Mouse (Mus musculus): Measurements from ENCODE around the gene Syt7. TPM values are rescaled to one million over a fixed set of nuclear protein-coding genes. Genes with fewer than 3 reads are reported as not detected.

The Syt7 gene
- total RNA-seq, 2 experiments from 2014 or later, result 315 to 321 TPM

- Histone ChIP-seq H3K27ac (peak overlapping the region; percentile 80), H3K4me3 (no peak overlapping the region)
- no peak for TF ChIP-seq CTCF (conservative IDR thresholded peaks at IDR 0.05)
- no peak for DNase-seq (ENCODE audit: low spot score in 2 of 2)
Measured at GRCm38 (mm10) chr19:10433225-10433624, 44.3 kb downstream of the Syt7 start.

DNA sequence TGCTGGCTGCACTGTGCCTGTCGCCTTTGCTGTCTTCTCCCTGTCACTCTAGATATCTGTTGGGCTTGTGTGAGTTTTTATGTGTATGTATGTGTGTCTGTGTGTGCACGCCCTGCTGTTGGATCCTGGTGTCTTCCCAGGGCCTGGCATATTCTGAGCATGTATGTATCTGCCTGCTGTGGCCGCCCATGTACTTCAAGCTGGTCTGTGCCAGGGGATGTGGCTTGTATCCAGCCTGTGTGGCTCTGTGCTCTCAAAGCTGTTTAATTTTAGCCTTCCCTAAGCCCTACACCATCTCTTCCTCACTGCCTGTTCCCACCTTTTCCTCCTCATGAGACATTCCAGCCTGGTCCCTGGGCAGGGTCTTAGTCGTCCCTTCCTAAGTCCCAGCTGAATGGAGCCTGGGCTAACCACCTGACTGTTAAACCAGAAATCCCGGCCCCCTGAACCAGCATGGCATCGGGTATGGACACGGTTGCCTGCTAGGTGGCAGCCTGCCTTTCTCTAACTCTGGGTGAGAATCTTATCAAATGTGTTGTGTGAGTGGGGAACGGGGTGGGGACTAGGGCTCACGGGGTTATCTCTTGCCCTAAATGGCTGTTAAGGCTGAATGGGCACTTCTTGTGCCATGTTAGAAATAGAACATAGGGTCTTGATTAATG is 45.1 kb downstream of the Syt7 start:
- peak; percentile 49 to 67 for DNase-seq (ENCODE audit: low spot score in 2 of 2)
- Histone ChIP-seq H3K4me3 (no peak overlapping the region), H3K27ac (peak overlapping the region; percentile 80)
- TF ChIP-seq CTCF (conservative IDR thresholded peaks at IDR 0.05), result no peak

GRCm38 (mm10) chr19:10434927-10435326 is 46.0 kb downstream of the Syt7 start:
- DNase-seq (ENCODE audit: low spot score in 2 of 2), result no peak
- H3K4me3 ChIP-seq, result no peak overlapping the region
- peak overlapping the region; percentile 80 for H3K27ac ChIP-seq
- no peak for TF ChIP-seq CTCF (conservative IDR thresholded peaks at IDR 0.05)

DNA sequence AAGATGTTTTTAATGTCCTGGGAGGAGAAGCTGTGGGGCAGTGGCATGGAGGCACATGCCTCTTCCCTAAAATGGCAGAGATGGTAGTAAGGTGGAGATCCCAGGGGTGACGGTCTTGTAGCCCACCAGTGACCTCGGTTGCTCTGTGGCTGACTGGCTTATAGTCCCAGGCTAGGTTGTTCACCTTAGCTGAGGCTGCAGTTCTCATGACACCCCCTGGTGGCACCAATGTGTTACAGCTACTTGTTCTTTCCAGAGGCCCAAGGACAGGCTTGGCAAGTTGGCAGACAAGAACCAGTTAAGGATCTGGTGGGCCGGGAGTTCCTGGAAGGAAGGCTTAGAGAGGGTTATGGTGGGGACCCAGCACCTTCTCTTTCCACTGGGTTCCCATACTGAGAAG is 47.0 kb downstream of the Syt7 start:
- peak; percentile 58 to 61 for DNase-seq (ENCODE audit: low spot score in 2 of 2)
- Histone ChIP-seq H3K27ac (peak overlapping the region; percentile 80; the same call in 1 of the 2 replicates), H3K4me3 (no peak overlapping the region)
- peak; percentile 92 for TF ChIP-seq CTCF (conservative IDR thresholded peaks at IDR 0.05)

GRCm38 (mm10) chr19:10436726-10437125 is 47.8 kb downstream of the Syt7 start:
- TF ChIP-seq CTCF (conservative IDR thresholded peaks at IDR 0.05), result no peak
- no peak for DNase-seq (ENCODE audit: low spot score in 2 of 2)
- peak overlapping the region; percentile 48; the same call in 1 of the 2 replicates for H3K27ac ChIP-seq

DNA sequence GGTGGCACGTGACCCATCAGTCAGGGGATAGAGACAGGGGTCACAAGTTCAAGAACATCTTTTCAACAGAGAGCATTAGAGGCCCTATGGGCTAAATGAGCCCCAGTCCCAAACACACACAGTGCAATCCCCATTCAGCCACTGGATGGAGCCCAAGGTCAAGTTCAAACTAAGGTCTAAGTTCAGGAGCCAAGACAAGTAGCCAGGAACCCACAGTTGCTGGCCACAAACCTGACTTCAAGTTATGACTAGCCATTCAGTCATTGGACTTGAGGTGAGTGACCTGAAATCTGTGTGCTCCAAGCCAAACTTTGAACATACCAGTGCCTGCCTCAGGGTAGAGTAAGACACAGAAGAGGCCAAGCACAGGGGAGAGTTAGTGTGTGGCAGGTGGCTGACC is 48.6 kb downstream of the Syt7 start:
- Histone ChIP-seq H3K4me3 (no peak overlapping the region), H3K27ac (no peak overlapping the region)
- peak; percentile 44 for TF ChIP-seq CTCF (conservative IDR thresholded peaks at IDR 0.05)
- no peak for DNase-seq (ENCODE audit: low spot score in 2 of 2)

More at GRCm38 (mm10) chr19:10436726-10437125, 47.8 kb downstream of the Syt7 start:
- H3K4me3 ChIP-seq, result no peak overlapping the region

GRCm38 (mm10) chr19:10444685-10445369 is 55.9 kb downstream of the Syt7 start:
- Histone ChIP-seq H3K27ac (no peak overlapping the region), H3K4me3 (no peak overlapping the region)
- TF ChIP-seq CTCF (conservative IDR thresholded peaks at IDR 0.05), result no peak
- no peak for DNase-seq (ENCODE audit: low spot score in 2 of 2)

GRCm38 (mm10) chr19:10448275-10448674 is 59.4 kb downstream of the Syt7 start:
- no peak overlapping the region for H3K4me3 ChIP-seq
- no peak for TF ChIP-seq CTCF (conservative IDR thresholded peaks at IDR 0.05)

DNA sequence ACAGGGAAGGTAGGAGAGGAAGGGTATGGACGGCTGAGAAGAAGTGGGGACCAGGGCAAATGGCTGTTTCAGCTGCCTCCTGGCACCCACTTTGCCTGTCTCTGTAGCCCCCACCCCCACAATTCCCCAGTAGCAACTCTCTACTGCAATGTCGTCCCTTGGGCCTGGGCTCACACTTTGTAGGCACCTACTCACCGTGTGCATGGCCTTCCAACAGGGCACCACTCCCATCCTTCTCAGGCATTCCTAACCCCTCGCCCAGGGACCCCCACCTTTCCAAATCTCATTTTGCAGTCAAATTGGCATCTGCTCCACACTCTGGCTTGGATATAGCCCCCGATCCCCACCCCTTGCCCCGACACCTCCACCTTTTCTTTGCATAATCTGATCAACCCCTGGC is 60.3 kb downstream of the Syt7 start:
- no peak for DNase-seq (ENCODE audit: low spot score in 2 of 2)
- no peak for TF ChIP-seq CTCF (conservative IDR thresholded peaks at IDR 0.05)
- Histone ChIP-seq H3K4me3 (no peak overlapping the region), H3K27ac (peak overlapping the region; percentile 18; the same call in 1 of the 2 replicates)

More at GRCm38 (mm10) chr19:10448275-10448674, 59.4 kb downstream of the Syt7 start:
- no peak overlapping the region for H3K27ac ChIP-seq
- DNase-seq (ENCODE audit: low spot score in 2 of 2), result no peak

- peak; percentile 83 to 89 for DNase-seq (ENCODE audit: low spot score in 2 of 2)
- Histone ChIP-seq H3K27ac (peak overlapping the region; percentile 67; the same call in 1 of the 2 replicates), H3K4me3 (no peak overlapping the region)
- peak; percentile 91 for TF ChIP-seq CTCF (conservative IDR thresholded peaks at IDR 0.05)
Measured at GRCm38 (mm10) chr19:10449708-10450107, 60.8 kb downstream of the Syt7 start.

DNA sequence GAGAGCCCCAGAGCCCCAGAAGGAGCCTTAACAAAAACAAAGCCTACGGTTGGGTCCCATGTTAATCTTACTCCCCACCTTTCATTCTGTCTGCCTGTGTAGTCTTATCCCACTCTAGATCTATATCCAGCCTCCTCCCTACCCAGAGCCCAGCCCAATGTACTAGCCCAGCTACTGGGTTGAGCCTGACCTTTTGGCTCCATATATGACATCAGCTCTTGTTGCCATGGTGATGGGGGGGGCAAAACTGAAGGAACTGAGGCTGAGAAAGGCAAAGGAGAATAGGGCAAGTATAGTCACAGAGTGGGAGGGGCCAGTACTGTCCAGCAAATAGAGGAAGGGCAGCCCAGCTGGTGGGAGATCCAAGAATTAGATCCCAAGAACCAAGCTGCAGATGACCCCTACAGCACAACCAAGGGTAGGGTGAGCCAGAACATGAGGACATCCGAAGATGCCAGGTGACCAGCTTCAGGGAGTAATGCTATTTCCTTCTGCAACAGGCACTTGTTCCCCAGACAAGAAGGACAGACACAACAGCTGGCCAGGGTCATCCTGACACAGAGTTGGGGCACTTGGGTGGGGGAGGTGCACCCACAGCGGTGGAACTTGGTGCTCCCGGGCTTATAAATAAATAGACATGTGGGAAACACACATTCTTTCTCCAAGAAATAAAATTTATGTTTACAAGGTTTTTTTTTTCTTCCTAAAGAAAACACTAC is 66.0 kb downstream of the Syt7 start:
- Histone ChIP-seq H3K4me3 (peak overlapping the region; percentile 60), H3K27ac (peak overlapping the region; percentile 88)
- no peak for TF ChIP-seq CTCF (conservative IDR thresholded peaks at IDR 0.05)
- no peak for DNase-seq (ENCODE audit: low spot score in 2 of 2)

- TF ChIP-seq CTCF (conservative IDR thresholded peaks at IDR 0.05), result no peak
- no peak for DNase-seq (ENCODE audit: low spot score in 2 of 2)
- Histone ChIP-seq H3K27ac (peak overlapping the region; percentile 88), H3K4me3 (peak overlapping the region; percentile 60)
Measured at GRCm38 (mm10) chr19:10455437-10455806, 66.5 kb downstream of the Syt7 start.
